Mouse (Mus musculus): ENCODE measurements around the gene Itpkb.
"Not testable (repeated sequence)": the region's sequence is repeated elsewhere in the genome, so short reads cannot be mapped to it uniquely, and the experiment has no call there.

Gene Itpkb

DNA sequence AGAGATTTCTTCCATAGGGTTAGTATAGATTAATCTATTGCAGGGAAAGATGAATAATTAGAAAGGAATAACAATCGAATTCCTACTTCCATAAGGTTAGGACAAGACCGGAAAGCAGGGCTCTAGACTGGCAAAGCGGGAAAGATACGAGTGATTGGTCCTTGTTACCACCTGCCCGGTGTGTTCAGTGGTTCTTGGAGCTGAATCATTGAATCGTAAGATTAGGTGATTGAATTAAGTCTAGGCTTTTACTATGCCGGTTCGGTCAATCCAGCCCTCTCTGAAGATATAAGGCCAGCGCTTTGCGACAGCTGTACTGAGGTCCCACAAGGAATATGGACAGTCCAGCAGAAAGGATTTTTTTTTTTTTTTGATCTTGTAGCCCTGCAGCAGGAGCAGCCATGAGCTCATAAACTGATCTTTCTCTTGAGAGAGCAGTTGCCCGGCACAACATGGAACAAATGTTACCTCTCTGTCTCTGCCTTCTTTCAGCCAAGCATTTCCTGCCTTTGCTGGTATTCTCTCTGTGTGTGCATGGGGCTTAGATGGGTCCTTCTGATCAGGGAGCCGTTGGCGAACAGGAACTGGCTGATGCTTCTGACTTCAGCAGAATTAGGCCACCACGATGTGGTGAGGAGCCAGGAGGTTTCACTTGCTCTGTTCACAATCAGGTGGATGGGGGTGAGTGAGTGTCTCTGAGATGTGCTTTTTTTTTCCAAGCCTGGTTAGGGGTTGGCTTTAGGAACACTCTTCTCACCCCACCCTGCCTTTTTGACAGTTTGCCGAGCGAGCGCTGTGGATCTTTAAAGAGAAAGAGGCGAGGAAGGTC is 35.9 kb downstream of the Itpkb start:
- in situ Hi-C loops (cut with MboI; ENCODE audit: low sequenced_read_pairs), result no loop called here

DNA sequence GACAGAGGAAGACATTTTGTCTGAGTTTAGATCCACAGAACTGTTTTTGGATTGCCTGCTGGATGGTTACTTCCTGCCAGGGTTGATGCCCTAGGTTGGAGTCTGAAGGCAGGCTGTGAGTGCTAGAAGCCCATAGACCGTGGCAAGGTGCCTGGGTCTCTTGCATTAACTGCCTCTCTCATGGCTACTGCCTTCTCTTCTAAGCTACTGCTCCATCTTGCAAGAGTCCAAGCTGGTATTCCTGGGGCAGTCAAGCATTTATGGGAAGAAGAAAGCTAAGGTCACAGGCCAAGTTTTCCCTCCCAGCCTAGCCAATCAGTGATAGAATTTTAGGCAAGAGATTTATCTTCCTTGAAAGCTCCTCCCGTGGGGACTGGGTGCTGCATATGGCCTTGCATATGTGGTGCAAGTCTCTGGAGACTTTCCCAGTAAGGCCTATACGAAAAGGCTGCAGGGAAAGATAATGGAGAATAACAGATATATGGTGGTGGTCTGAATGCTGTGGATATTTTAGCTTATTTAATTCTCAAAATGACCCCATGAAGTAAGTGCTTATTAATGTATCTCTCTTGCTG is 36.8 kb downstream of the Itpkb start:
- in situ Hi-C loops (cut with MboI; ENCODE audit: low sequenced_read_pairs), result no loop called here

DNA sequence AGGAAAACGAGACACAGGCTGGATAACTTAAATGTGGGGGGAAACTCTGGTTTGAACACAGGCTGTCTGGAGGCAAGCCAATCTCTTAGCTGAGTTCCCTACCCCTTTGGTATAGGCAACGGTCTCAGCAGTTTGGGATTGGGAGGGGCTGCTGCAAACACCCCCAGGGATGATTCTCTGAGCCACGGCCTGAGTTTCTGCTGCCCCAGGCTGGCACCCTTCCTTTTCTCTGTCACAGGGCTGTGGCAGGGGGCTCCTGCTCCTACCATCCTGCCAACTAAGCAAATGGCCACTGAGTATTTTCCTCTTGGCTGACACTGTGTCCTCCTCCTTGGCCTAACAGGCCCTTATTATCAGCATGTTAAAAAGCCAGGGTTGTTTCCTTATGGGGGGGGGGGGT is 37.3 kb downstream of the Itpkb start:
- in situ Hi-C loops (cut with MboI; ENCODE audit: low sequenced_read_pairs), result no loop called here

DNA sequence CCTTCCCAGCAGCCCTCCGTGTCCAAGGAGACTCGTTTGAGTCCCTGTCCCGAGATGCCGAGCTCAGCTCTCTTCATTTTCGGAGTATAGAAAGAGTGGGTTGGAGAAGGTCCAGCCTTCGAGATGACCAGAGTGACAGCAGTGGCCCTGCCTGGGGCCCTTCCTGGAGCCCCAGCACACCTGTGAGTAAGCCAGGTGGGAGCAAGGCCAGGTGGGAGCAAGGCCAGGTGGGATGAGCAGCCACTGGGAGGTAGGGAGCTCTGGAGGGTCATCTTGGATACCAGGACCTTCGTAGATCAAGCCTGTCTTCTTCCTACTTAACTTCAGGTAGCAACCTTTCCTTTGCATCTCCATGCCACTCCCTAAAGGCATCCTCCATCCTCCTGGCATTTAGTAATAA is 37.8 kb downstream of the Itpkb start:
- in situ Hi-C loops (cut with MboI; ENCODE audit: low sequenced_read_pairs), result no loop called here

DNA sequence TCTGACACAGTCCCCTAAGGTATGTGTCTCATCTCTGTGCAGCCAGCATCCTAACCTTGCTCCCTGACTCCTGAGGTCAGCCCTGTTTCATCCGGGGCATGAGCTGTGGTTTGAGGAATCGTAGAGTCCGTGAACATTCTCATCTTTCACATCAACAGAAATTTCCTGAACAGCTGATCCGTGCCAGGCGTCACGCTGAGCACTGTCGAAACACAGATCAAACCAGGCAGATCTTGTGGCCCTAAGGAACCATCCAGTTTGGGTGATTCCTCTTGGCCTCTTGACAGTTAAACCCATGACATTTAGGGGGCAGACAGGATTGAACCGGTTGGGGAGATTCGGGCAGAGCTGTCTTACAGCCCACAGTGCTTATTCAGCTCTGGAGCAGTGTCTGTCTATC is 38.4 kb downstream of the Itpkb start:
- in situ Hi-C loops (cut with MboI; ENCODE audit: low sequenced_read_pairs), result no loop called here

DNA sequence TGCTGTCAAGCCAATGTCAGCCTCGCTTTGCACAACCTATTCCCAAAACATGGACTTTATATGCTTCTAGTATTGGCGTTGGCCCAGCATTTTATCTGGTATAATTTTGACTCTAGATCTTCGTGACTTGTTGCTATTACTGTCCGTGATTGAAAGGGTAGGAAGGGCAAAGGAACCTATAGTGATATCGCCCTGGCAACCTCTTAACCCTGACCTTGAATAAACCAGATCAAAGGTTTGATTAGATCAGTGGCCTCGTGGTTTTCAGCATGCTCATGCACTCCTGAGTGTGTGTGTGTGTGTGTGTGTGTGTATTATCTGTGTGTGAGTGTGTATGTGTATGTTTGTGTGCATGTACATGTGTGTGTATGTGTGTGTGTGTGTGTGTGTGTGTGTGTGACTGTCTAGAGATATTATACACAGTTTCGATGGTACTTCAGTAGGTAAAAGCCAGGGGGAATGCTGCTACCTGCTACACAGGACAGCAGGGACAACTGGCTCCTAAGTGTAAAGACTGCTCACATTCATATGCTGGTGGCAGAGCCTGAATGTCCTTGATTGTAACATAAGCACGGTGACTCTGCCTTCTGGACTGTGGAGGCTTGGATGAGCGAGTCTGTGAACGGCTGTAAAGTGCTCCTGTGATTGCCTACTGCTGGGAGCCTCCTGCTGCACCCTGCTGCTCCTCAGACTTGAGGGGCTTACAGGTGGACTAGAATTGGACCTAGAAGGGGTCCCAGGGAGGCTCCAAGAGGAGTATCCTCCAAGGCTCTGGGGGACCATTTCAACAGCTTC is 40.8 kb downstream of the Itpkb start:
- in situ Hi-C loops (cut with MboI; ENCODE audit: low sequenced_read_pairs), result no loop called here

DNA sequence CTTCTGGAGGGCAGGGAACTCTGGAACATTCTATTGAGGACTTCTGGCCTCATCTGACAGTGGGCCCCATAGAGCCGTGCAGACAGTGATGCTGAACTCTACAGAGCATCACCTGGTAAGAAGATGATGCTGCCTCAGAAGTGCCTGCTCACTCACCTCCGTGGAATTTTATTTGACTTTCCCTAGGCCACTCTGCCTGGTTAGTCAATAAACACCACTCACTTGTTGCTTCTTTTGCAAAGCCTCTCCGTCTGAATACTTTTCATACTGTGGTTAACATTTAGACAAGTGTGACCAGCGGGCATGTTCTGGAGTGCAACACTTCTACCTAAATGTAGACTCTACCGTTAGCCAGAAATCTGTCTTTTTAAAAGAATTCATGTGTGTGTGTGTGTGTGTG is 42.0 kb downstream of the Itpkb start:
- in situ Hi-C loops (cut with MboI; ENCODE audit: low sequenced_read_pairs), result not testable (repeated sequence)

DNA sequence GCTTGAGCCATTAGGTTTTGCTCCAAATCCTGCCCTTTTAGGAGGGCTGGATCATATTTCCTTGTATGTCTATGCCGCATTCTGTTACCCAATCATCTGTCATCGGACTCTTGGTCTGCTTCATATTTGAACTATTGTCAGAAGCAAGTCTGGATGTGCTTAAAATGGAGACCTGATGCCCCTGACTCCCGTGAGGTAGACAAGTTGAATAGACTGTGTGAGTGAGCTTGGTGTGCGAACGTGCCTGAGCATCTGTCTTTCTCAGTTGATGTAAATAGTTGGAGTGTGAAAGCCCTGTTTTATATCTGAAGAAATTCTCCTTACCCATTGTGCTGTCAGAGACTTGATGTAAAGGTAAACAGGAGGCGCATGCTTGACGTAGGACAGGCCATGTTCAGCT is 46.3 kb downstream of the Itpkb start:
- in situ Hi-C loops (cut with MboI; ENCODE audit: low sequenced_read_pairs), result no loop called here

DNA sequence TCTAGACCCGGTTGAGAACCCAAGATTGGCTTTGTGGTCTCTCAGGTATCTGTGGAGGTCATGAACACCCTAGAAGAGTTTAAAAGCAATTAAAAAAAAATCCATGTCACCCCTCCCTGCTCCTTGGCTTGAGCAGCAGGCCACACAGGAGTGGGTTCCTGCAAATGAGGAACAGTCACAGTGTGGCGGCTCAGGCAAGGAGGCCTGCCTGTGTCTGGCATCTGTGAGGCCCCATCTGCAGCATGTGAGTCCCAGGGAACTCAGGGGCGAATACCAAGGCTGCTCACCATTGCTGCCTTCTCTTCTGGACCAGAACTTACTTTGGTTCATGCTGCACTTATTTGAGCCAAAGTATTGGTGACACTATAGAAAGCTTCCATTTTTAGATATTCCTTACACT is 49.3 kb downstream of the Itpkb start:
- in situ Hi-C loops (cut with MboI; ENCODE audit: low sequenced_read_pairs), result no loop called here

DNA sequence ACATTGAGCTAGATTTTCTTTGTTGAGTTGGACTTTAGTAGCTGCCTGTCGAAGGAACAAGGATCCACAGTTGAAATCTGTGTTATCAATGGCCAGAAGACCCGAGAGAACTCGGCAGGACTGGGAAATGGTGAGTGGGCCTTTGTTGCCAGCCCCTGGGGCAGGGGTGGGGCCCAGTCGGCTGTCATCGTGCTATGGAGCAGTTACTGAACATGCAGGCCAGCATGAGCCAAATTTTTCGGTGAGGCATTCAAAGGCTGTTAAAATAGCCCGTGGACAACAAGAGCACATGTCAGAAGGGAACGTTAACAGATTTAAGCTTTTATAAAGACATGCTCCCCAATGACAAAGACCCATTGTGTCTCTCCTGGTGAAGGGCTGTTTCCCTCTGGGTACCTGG is 52.1 kb downstream of the Itpkb start:
- in situ Hi-C loops (cut with MboI; ENCODE audit: low sequenced_read_pairs), result no loop called here

DNA sequence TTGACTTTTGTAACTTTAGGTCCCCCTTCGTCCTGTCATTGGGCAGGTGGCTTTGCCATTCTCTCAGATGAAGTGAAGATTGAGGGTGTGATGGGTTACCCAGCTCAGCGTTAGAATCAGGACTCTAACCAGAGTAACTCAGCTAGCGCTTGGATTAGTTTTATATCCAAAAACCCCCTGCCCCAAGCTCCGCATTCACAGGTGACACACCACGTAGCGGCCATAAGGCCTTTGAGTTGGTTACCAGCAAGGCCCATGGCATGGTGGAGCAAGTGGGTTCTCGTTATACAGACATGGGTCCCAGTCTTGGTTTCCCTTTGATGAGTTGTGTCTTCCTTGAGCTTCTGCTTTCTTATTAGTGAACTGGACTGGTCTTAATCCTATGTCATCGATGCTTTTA is 53.6 kb downstream of the Itpkb start:
- in situ Hi-C loops (cut with MboI; ENCODE audit: low sequenced_read_pairs), result no loop called here

DNA sequence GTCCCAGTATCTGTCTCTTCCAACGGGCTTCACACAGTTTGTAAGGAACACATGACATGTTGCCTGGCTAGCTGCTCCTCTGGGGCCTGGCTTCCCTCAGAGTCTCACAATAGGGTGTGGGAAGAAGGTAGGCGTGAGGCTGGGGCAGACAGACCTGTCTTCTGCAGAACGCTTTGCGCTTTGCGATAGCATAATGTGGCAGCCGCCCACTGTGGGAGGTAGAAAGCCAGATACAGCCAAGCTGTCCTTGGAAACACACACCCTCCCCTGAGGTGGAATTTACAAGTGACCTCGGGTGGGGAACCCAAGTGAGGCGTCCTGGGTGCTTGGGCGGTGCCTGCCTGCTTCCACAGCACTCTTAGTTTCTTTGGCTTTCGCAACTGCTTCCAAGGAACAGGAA is 54.2 kb downstream of the Itpkb start:
- in situ Hi-C loops (cut with MboI; ENCODE audit: low sequenced_read_pairs), result no loop called here

DNA sequence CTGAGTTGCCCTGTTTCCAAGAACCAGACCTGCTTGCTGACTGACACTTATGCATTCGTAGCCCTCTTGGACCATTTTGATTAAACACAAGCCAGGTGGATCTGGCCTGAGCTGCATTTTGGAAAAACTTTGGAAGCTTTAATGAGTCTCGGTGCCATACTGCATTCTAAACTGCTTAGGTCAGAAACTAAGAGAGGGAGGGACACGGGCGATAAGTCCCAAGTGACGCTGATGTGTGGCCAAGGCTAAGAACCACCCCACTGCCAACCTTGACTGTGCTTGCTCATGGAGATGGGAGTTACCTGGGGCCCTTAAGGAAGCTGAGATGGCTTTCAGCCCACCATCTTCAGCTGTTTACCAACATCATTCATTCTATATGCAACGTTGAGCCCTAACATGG is 55.0 kb downstream of the Itpkb start:
- in situ Hi-C loops (cut with MboI; ENCODE audit: low sequenced_read_pairs), result no loop called here

DNA sequence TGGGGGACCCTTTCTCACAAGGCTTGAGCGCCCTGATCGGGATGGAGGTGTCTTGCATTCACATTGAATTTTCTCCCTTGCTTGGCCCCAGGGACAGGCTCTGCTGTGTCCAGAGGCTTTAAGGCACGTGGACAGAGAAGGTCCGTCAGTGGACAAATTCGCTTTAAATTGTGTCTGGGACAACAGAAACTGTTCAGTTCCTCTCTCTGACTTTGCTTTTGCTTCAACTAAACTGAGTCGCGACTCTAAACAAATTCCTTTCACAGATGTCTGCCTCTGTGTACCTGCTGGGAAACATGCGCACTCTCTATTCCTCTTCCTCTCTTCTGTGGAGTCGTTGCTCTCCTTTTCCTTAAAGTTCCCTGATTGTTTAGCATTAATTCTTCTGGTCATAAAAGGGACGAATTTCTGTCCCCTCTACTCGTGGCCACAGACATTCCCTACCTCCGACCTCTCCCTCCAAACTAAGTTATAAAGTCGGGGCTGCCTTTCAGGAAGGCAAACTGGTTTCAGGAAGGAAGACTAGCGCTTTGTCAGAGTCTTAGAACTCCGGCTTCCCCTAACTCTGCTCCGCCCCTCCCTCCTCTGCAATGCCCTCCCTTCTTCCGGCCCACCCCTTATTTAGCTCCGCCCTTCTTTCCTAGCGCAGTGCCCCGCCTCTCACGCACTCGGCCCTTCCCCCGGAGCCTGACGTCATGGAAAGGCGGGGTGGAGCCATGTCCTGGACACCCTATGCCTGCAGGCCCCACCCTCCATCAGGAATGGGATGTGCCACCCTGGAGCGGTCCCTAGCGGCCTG is 56.9 kb downstream of the Itpkb start:
- in situ Hi-C loops (cut with MboI; ENCODE audit: low sequenced_read_pairs), result no loop called here

DNA sequence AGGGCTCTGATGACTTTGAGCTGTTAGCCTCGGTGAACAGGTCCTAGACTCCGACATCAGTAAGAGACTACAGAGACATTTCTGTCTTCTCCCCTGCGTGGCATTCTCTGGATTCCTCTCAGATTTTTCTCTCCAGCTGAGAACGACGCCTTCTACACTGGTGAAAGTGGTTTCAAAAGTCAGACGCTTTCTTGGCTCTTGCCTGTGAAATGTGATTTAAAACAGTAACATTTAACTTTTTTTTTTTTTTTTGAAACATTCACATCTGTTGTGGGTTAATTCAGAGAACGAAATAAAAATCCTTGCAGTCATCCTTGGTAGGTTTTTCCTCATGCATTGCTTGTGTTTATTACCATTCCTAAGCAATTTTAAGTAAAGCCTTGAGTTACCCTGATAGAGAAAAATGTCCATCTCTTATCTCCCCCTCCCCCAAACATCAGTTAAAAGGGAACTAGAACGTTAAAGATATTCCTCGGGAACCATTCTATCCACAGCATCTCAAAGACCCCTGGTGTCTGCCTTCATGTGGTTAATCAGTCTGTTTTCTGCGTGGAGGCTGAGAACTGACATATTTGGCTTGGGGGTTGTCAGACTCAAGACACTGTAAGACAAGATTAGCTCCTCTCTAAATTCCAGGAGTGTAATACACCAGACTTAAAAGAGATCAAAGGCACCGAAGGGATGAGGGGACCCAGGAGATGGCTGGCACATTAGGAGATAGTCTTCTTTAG is 57.6 kb downstream of the Itpkb start:
- in situ Hi-C loops (cut with MboI; ENCODE audit: low sequenced_read_pairs), result no loop called here

DNA sequence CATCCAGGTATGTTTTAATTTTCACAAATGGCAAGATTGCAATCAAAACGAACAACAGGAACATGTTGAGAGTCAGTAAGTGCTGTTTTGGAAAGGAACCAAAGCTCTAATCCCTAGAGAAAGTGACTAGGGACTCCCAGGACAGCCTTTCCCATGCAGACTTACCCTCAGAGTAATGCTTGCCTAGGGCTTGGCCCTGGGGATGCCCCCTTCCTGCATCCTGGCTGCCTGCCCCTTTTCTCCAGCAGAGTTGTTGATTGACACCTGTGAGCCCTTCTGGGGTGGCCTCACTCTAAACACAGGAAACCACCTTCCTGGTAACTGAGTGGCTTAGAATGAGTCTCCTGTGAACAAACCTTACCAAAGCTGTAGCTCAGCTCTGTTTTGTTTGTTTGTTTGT is 58.2 kb downstream of the Itpkb start:
- in situ Hi-C loops (cut with MboI; ENCODE audit: low sequenced_read_pairs), result no loop called here

DNA sequence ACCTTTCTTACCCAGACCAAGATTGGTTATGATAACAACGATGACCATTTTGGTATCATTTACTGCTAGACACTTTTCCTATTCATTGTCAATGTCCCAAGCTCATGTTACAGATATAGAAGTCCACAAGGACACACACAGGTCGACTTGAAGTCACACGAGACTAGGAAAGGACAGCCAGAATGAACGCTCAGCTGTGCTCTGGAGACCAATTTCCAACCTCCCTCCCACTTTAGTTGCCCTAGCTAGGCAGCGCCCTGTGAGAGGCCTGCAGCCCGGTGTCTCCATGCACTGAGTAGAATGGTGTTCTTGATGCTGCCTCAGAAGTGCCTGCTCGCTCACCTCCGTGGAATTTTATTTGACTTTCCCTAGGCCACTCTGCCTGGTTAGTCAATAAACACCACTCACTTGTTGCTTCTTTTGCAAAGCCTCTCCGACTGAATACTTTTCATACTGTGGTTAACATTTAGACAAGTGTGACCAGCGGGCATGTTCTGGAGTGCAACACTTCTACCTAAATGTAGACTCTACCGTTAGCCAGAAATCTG is 59.0 kb downstream of the Itpkb start:
- in situ Hi-C loops (cut with MboI; ENCODE audit: low sequenced_read_pairs), result not testable (repeated sequence)

DNA sequence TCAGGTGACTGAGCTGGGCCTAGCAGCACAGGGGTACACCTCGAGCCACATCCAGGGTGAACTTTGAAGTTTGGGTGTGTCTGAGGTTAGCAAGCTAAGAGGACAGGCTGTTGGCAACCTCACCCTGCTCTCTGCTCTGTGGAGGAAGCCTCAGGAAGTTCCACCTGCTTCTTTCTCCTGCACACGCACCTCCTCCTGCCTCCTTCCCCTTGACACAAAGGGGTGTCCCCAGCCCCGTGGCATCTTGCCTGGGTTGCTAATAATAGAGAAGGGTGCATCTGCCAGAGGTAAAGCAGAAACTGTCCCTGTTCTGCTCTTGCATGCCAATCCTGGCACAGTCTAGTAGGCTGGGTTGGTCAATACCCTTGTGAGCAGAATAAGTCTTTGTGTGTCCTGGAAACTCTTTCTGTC is 60.0 kb downstream of the Itpkb start:
- in situ Hi-C loops (cut with MboI; ENCODE audit: low sequenced_read_pairs), result no loop called here

DNA sequence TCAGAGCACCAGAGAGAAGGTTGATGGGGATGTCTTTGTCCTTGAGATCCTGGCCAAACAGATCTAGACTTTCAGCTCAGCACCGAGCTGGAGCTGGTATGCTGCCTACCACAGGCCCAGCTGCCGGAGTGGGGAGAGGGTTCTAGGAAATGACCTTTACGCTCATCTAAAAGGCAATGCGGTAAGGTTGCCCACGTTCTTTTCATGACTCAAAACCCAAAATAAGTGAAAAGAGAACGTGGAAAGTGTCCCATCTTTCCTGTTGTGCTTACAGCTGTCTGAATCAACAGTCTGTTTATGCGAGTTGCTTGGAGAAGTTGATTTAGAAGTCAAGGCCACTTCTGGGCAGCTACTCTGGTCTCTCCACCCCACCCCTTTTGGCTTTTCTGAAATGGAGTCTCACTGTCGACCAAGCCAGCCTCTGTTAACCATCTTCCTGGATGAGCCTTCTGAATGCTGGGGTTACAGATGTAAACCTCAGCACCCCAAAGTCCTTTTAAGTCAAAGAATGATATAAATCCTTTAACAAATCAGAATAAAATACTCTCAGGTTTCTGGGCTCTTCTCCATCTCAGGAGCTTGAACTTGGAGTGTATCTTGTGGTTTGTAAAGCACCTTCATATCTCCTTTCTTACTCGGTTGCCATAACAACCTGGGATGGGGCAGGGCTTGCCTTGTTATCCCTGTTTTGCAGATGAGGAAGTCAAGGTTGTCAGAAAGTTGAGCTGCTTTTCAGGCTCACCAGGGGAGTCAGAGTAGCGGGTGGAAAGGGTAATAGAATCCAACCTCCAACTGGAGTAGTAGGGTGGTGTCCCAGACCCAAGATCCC is 60.7 kb downstream of the Itpkb start:
- in situ Hi-C loops (cut with MboI; ENCODE audit: low sequenced_read_pairs), result no loop called here
